Mouse (Mus musculus): Measurements from ENCODE around the gene Rnf39. TPM values are rescaled to one million over a fixed set of nuclear protein-coding genes. Genes with fewer than 3 reads are reported as not detected.

The Rnf39 gene
- polyA plus RNA-seq, 1 experiment: 0.20 TPM

DNA sequence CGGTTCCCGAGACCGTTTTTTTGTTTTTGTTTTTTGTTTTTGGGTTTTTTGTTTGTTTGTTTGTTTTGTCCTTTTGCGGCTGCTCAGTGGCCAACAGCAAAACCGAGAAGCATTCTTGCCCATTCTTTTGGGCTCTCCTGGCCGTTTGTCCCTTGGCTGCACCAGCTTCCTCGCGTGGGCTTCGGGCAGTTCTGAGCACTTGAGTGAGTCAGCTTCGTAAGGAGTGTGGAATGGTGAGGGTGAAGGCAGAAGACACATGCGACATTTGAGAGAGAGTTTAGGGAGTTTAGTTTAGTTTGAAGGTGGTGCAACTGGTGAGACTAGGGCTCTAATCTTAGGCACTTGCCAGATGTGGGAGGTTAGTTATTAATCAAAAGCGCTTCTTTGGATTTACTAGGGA, 16.2 kb downstream of the Rnf39 start:
- TF ChIP-seq POLR2A (IDR thresholded peaks at IDR 0.05; ENCODE audit: low read depth, low read length) (no peak), CTCF (IDR thresholded peaks at IDR 0.05; ENCODE audit: extremely low read depth, insufficient read depth, insufficient read length, insufficient replicate concordance) (no peak)
- Histone ChIP-seq H3K36me3 (ENCODE audit: control insufficient read depth, insufficient read depth, low read length) (0 out of 2 replicates have a peak, but pooled peaks cover 1% of the 10 kb centered on the region), H3K4me1 (ENCODE audit: control insufficient read depth, insufficient read depth, insufficient read length) (peaks cover 8% of the 10 kb centered on the region), H3K27me3 (ENCODE audit: control insufficient read depth, insufficient read depth, low read length) (no peaks in the 10 kb centered on the region), H3K27ac (ENCODE audit: insufficient read depth, low read length) (no peak overlapping the region), H3K4me3 (ENCODE audit: extremely low read depth, insufficient read depth, insufficient read length) (peak overlapping the region; percentile 86)
- no peak for DNase-seq (ENCODE audit: low read depth in 1 of 2, low spot score in 2 of 2)
- 27% methylated on average over 12 of the region's 12 CpGs for WGBS

DNA sequence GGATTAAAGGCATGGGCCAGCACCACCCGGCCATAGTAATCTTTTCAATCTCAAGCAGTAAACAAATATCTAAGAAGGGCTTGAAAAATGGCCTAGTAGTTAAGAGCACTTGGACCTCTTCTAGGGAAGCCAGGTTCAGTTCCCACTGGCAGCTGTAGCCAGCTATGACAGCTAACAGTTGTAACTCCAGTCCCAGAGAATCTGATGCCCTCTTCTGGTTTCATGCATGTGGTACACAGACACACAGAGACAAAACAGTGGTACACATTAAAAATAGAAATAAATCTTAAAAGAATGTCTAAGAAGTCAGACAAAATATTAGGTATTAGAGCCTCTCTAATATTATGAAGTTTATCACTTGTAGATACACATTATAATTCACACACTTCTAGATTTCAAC, 18.4 kb downstream of the Rnf39 start:
- Histone ChIP-seq H3K27ac (ENCODE audit: insufficient read depth, low read length) (no peak overlapping the region), H3K36me3 (ENCODE audit: control insufficient read depth, insufficient read depth, low read length) (no peaks in the 10 kb centered on the region), H3K4me1 (ENCODE audit: control insufficient read depth, insufficient read depth, insufficient read length) (peaks cover 8% of the 10 kb centered on the region), H3K4me3 (ENCODE audit: extremely low read depth, insufficient read depth, insufficient read length) (no peak overlapping the region), H3K27me3 (ENCODE audit: control insufficient read depth, insufficient read depth, low read length) (no peaks in the 10 kb centered on the region)
- TF ChIP-seq POLR2A (IDR thresholded peaks at IDR 0.05; ENCODE audit: low read depth, low read length) (no peak), CTCF (IDR thresholded peaks at IDR 0.05; ENCODE audit: extremely low read depth, insufficient read depth, insufficient read length, insufficient replicate concordance) (no peak)
- DNase-seq (ENCODE audit: low read depth in 1 of 2, low spot score in 2 of 2): no peak
- WGBS: 81% methylated on average over 1 of the region's 1 CpGs

DNA sequence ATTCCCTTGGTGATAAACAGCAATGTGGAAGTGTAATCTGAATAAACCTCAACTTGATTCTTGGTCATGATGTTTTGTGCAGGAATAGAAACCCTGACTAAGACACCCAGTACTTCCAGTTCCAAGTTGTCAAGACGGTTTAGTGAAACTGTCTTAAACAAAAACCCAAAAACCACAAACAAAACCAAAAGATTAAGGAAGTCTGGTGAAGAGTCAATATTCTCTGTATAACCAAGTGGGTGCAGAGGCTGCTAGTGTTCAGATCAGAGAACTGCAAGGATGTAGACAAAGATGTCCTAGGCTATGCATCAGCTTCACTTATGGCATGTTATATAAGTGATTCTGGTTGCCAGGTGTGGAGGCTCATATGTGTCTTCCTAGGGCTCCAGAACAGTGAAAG, 24.2 kb downstream of the Rnf39 start:
- Histone ChIP-seq H3K36me3 (ENCODE audit: control insufficient read depth, insufficient read depth, low read length) (no peaks in the 10 kb centered on the region), H3K27me3 (ENCODE audit: control insufficient read depth, insufficient read depth, low read length) (no peaks in the 10 kb centered on the region), H3K4me1 (ENCODE audit: control insufficient read depth, insufficient read depth, insufficient read length) (no peaks in the 10 kb centered on the region), H3K4me3 (ENCODE audit: extremely low read depth, insufficient read depth, insufficient read length) (no peak overlapping the region), H3K27ac (ENCODE audit: insufficient read depth, low read length) (no peak overlapping the region)
- DNase-seq (ENCODE audit: low read depth in 1 of 2, low spot score in 2 of 2): no peak
- TF ChIP-seq CTCF (IDR thresholded peaks at IDR 0.05; ENCODE audit: extremely low read depth, insufficient read depth, insufficient read length, insufficient replicate concordance) (no peak), POLR2A (IDR thresholded peaks at IDR 0.05; ENCODE audit: low read depth, low read length) (no peak)
- 12% methylated on average over 1 of the region's 1 CpGs for WGBS

DNA sequence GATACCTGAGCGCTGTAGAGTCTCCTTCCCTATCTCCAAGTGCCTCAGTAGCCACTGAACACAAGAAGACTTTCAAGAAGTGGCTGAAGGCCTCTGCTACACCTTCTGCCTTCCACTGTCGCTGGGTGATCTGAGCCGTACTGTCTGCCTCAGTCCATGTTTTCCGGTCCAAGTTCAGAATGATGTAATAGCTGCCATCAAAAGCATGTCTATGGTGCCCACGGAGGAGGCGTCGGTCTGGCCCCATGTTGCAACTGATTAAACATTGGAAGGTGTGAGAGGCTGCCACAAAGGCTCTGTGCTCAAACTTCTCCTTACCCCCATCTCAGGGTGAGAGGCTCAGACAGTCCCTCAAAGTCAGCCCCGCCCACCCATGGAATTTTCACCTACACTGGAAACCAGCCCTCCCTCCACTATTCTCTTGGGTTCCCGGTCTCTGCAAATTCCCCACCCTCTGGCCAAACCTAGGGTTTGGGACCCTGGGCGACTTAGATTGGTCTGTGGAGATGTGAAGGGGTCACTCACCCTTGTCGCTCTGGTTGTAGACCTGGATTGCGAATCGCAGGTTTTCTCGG, 27.7 kb downstream of the Rnf39 start:
- Histone ChIP-seq H3K27me3 (ENCODE audit: control insufficient read depth, insufficient read depth, low read length) (no peaks in the 10 kb centered on the region), H3K36me3 (ENCODE audit: control insufficient read depth, insufficient read depth, low read length) (no peaks in the 10 kb centered on the region), H3K4me3 (ENCODE audit: extremely low read depth, insufficient read depth, insufficient read length) (no peak overlapping the region), H3K4me1 (ENCODE audit: control insufficient read depth, insufficient read depth, insufficient read length) (no peaks in the 10 kb centered on the region), H3K27ac (ENCODE audit: insufficient read depth, low read length) (no peak overlapping the region)
- WGBS: 90% methylated on average over 14 of the region's 14 CpGs
- DNase-seq (ENCODE audit: low read depth in 1 of 2, low spot score in 2 of 2): no peak
- TF ChIP-seq POLR2A (IDR thresholded peaks at IDR 0.05; ENCODE audit: low read depth, low read length): no peak
- no peak for TF ChIP-seq CTCF (IDR thresholded peaks at IDR 0.05; ENCODE audit: extremely low read depth, insufficient read depth, insufficient read length, insufficient replicate concordance)

DNA sequence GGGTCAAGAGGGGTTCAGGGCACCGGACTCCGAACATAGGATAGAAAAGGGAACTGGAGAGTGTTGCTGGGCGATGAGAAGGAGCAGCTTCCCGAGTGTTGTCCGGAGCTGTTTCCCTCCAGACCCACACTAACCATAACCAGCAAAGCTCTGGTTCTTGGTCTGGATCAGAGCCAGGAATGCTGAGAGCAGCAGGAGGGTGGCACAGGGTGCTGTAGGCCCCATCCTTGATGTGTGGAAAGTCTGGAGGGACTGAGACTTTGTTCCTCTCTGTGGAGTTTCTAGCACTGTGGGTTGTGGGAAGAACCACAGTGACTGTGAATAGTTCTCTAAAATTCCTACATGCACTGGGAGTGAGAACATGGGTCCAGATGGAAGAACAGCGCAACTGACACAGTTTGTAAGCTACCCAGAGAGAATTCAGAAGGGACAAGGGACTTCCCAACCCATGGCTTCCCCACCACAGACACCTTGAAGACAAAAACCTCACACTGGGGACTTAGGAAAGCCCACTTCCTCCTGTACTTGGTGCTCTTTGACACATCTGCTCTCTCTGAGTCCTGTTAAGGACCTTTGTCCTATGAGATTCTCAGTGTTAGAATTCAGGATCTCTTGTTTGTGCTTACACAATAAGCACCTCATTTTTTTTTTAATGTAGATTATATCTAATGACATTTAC, 28.6 kb downstream of the Rnf39 start:
- no peak for TF ChIP-seq CTCF (IDR thresholded peaks at IDR 0.05; ENCODE audit: extremely low read depth, insufficient read depth, insufficient read length, insufficient replicate concordance)
- no peak for TF ChIP-seq POLR2A (IDR thresholded peaks at IDR 0.05; ENCODE audit: low read depth, low read length)
- WGBS: 47% methylated on average over 6 of the region's 6 CpGs
- no peak overlapping the region for H3K27ac ChIP-seq (ENCODE audit: insufficient read depth, low read length)

DNA sequence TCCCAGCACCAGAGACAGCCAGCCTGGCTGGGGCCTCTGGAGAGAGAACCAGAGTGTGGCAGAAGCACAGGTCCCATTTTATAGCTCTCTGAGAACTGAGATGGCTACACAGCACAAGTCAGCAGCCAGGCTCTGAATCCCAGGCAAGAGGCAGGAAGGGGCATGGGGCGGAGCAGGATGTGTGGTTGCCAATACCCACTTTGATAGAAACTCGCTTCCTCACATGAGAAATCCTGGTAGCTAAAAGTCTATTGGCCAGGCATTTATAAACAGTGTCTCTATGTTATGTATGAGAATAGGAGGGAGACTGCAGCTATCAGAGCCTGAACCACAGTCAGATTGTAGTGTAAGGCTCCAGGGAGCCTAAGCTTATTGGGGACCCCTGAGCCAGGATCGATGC, 30.1 kb downstream of the Rnf39 start:
- no peaks in the 10 kb centered on the region for H3K27me3 ChIP-seq (ENCODE audit: control insufficient read depth, insufficient read depth, low read length)
- no peak for DNase-seq (ENCODE audit: low read depth in 1 of 2, low spot score in 2 of 2)

More for the DNA sequence above, 28.6 kb downstream of the Rnf39 start:
- no peaks in the 10 kb centered on the region for H3K4me1 ChIP-seq (ENCODE audit: control insufficient read depth, insufficient read depth, insufficient read length)
- H3K27me3 ChIP-seq (ENCODE audit: control insufficient read depth, insufficient read depth, low read length): no peaks in the 10 kb centered on the region
- no peaks in the 10 kb centered on the region for H3K36me3 ChIP-seq (ENCODE audit: control insufficient read depth, insufficient read depth, low read length)
- no peak for DNase-seq (ENCODE audit: low read depth in 1 of 2, low spot score in 2 of 2)
- no peak overlapping the region for H3K4me3 ChIP-seq (ENCODE audit: extremely low read depth, insufficient read depth, insufficient read length)

DNA sequence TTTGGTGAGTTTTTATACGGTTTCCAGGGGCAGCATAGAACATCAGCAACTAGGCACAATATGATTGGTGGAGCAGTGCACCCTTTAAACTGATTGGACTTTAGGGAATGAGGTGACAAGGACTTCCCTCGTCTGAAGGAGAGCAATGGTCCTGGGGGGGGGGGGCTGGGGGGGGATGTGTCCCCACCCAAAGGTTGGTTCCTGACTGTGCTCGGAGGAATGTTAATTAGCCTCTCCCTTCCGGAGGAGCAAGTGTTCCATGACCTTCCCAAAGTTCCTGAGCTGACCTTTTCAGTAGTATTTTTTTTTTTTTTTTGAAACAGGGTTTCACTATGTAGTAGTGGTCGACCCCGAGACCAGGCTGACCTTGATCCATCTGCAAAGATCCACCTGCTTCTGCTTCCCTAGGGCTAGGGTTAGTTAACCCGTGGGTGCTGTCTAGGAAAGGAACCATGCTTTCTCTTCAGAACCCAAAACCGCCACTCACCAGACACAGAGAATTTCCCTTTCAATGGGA, 30.6 kb downstream of the Rnf39 start:
- H3K4me3 ChIP-seq (ENCODE audit: extremely low read depth, insufficient read depth, insufficient read length): no peak overlapping the region
- H3K4me1 ChIP-seq (ENCODE audit: control insufficient read depth, insufficient read depth, insufficient read length): no peaks in the 10 kb centered on the region
- H3K27ac ChIP-seq (ENCODE audit: insufficient read depth, low read length): no peak overlapping the region
- 76% methylated on average over 8 of the region's 8 CpGs for WGBS
- no peak for DNase-seq (ENCODE audit: low read depth in 1 of 2, low spot score in 2 of 2)
- H3K36me3 ChIP-seq (ENCODE audit: control insufficient read depth, insufficient read depth, low read length): no peaks in the 10 kb centered on the region
- no peaks in the 10 kb centered on the region for H3K27me3 ChIP-seq (ENCODE audit: control insufficient read depth, insufficient read depth, low read length)
- TF ChIP-seq CTCF (IDR thresholded peaks at IDR 0.05; ENCODE audit: extremely low read depth, insufficient read depth, insufficient read length, insufficient replicate concordance) (no peak), POLR2A (IDR thresholded peaks at IDR 0.05; ENCODE audit: low read depth, low read length) (no peak)

More for the DNA sequence above, 30.1 kb downstream of the Rnf39 start:
- no peak for TF ChIP-seq POLR2A (IDR thresholded peaks at IDR 0.05; ENCODE audit: low read depth, low read length)
- TF ChIP-seq CTCF (IDR thresholded peaks at IDR 0.05; ENCODE audit: extremely low read depth, insufficient read depth, insufficient read length, insufficient replicate concordance): no peak
- Histone ChIP-seq H3K36me3 (ENCODE audit: control insufficient read depth, insufficient read depth, low read length) (no peaks in the 10 kb centered on the region), H3K4me1 (ENCODE audit: control insufficient read depth, insufficient read depth, insufficient read length) (no peaks in the 10 kb centered on the region), H3K27ac (ENCODE audit: insufficient read depth, low read length) (no peak overlapping the region), H3K4me3 (ENCODE audit: extremely low read depth, insufficient read depth, insufficient read length) (no peak overlapping the region)
- 37% methylated on average over 3 of the region's 3 CpGs for WGBS
